Mouse (Mus musculus) erythroblast, embryonic 14.5 days (primary cell): ENCODE measurements around the gene Prmt1. TPM values are rescaled to one million over a fixed set of nuclear protein-coding genes. Genes with fewer than 3 reads are reported as not detected.

Experiments
- H3K27me3 ChIP-seq: 2 replicates; pipeline ENCODE4 v1.6.1; 2012; ENCODE audit warnings: inconsistent platforms; ENCODE audit not compliant: control insufficient read depth
- H3K36me3 ChIP-seq: 2 replicates; pipeline ENCODE4 v1.6.1; 2012; ENCODE audit warnings: mild to moderate bottlenecking, inconsistent platforms; ENCODE audit not compliant: control insufficient read depth
- H3K4me1 ChIP-seq: 2 replicates; pipeline ENCODE4 v1.6.1; 2012; ENCODE audit warnings: inconsistent platforms; ENCODE audit not compliant: control insufficient read depth
- H3K4me3 ChIP-seq: replicated peaks from 2 replicates; pipeline ENCODE3; 2012; ENCODE audit warnings: moderate library complexity, mild to moderate bottlenecking, inconsistent platforms
- H3K9me3 ChIP-seq: 2 replicates; pipeline ENCODE4 v1.6.1; 2012; ENCODE audit warnings: low read length, inconsistent platforms, mixed read lengths; ENCODE audit not compliant: control insufficient read depth
- GATA1 ChIP-seq: IDR thresholded peaks from 2 replicates; pipeline ENCODE4 v1.6.1; 2012; ENCODE audit warnings: low read length, inconsistent platforms, mixed read lengths
- TAL1 ChIP-seq: IDR thresholded peaks from 3 replicates; pipeline ENCODE4 v1.6.1; 2012; ENCODE audit warnings: low read length, inconsistent platforms, mixed read lengths
- polyA plus RNA-seq: library from polyadenylated mRNA; stranded (reverse); fragments of >175 nt; gene quantifications from 2 replicates; pipeline ENCODE4 v1.2.3, GENCODE M21; 2012

Prmt1 gene
- polyA plus RNA-seq, 1 experiment = 4.9 TPM

- Histone ChIP-seq H3K4me1 (peaks cover 26% of the 10 kb centered on the region), H3K36me3 (no peaks in the 10 kb centered on the region), H3K27me3 (no peaks in the 10 kb centered on the region; the same call in 1 of the 2 replicates), H3K9me3 (no peaks in the 10 kb centered on the region), H3K4me3 (no peak overlapping the region)
- TF ChIP-seq GATA1 (no peak), TAL1 (no peak)
These were observed 25.9 kb downstream of the Prmt1 start for GRCm38 (mm10) chr7:44960512-44960910.

- TF ChIP-seq TAL1 (no peak), GATA1 (no peak)
- no peaks in the 10 kb centered on the region; the same call in 1 of the 2 replicates for H3K27me3 ChIP-seq
- no peak overlapping the region for H3K4me3 ChIP-seq
- H3K36me3 ChIP-seq = no peaks in the 10 kb centered on the region
- H3K9me3 ChIP-seq = no peaks in the 10 kb centered on the region
- H3K4me1 ChIP-seq = peaks cover 26% of the 10 kb centered on the region
These were observed 26.4 kb downstream of the Prmt1 start for GRCm38 (mm10) chr7:44959874-44960511.

- TF ChIP-seq GATA1 (no peak), TAL1 (no peak)
- no peaks in the 10 kb centered on the region for H3K9me3 ChIP-seq
- no peaks in the 10 kb centered on the region; the same call in 1 of the 2 replicates for H3K27me3 ChIP-seq
- no peaks in the 10 kb centered on the region for H3K36me3 ChIP-seq
- H3K4me1 ChIP-seq = peaks cover 26% of the 10 kb centered on the region
- H3K4me3 ChIP-seq = no peak overlapping the region
These were observed 27.1 kb downstream of the Prmt1 start for GRCm38 (mm10) chr7:44959281-44959680.

GRCm38 (mm10) chr7:44958208-44958607 is 28.2 kb downstream of the Prmt1 start:
- Histone ChIP-seq H3K4me1 (peaks cover 31% of the 10 kb centered on the region), H3K36me3 (no peaks in the 10 kb centered on the region), H3K4me3 (no peak overlapping the region), H3K9me3 (no peaks in the 10 kb centered on the region), H3K27me3 (peaks cover 4% of the 10 kb centered on the region)
- TF ChIP-seq TAL1 (no peak), GATA1 (no peak)

GRCm38 (mm10) chr7:44957183-44957835 is 29.1 kb downstream of the Prmt1 start:
- H3K4me3 ChIP-seq = no peak overlapping the region
- H3K4me1 ChIP-seq = peaks cover 32% of the 10 kb centered on the region
- H3K27me3 ChIP-seq = peaks cover 6% of the 10 kb centered on the region
- H3K9me3 ChIP-seq = no peaks in the 10 kb centered on the region
- no peaks in the 10 kb centered on the region for H3K36me3 ChIP-seq
- TF ChIP-seq GATA1 (no peak), TAL1 (no peak)

GRCm38 (mm10) chr7:44956266-44956665 is 30.1 kb downstream of the Prmt1 start:
- Histone ChIP-seq H3K4me1 (peaks cover 36% of the 10 kb centered on the region), H3K4me3 (no peak overlapping the region), H3K27me3 (peaks cover 16% of the 10 kb centered on the region), H3K36me3 (no peaks in the 10 kb centered on the region), H3K9me3 (no peaks in the 10 kb centered on the region)
- TF ChIP-seq GATA1 = no peak
- TF ChIP-seq TAL1 = no peak

- no peak overlapping the region for H3K4me3 ChIP-seq
- no peaks in the 10 kb centered on the region for H3K36me3 ChIP-seq
- H3K9me3 ChIP-seq = no peaks in the 10 kb centered on the region
- peaks cover 22% of the 10 kb centered on the region for H3K27me3 ChIP-seq
- H3K4me1 ChIP-seq = peaks cover 36% of the 10 kb centered on the region
- TF ChIP-seq TAL1 = no peak
- TF ChIP-seq GATA1 = no peak
These were observed 30.7 kb downstream of the Prmt1 start for GRCm38 (mm10) chr7:44955628-44956027.

- peaks cover 36% of the 10 kb centered on the region for H3K27me3 ChIP-seq
- no peaks in the 10 kb centered on the region for H3K36me3 ChIP-seq
- TF ChIP-seq TAL1 (no peak), GATA1 (no peak)
- peaks cover 28% of the 10 kb centered on the region for H3K4me1 ChIP-seq
- no peaks in the 10 kb centered on the region for H3K9me3 ChIP-seq
- H3K4me3 ChIP-seq = no peak overlapping the region
These were observed 32.1 kb downstream of the Prmt1 start for GRCm38 (mm10) chr7:44954091-44954885.

- H3K27me3 ChIP-seq = peaks cover 43% of the 10 kb centered on the region
- peaks cover 24% of the 10 kb centered on the region for H3K4me1 ChIP-seq
- TF ChIP-seq TAL1 (no peak), GATA1 (no peak)
- no peaks in the 10 kb centered on the region for H3K36me3 ChIP-seq
- H3K9me3 ChIP-seq = no peaks in the 10 kb centered on the region
- no peak overlapping the region for H3K4me3 ChIP-seq
These were observed 32.8 kb downstream of the Prmt1 start for GRCm38 (mm10) chr7:44953561-44953960.
